Mouse (Mus musculus) liver, adult (tissue): ENCODE measurements around the gene Ltbp1.

Experiments
- GATA4 ChIP-seq: IDR thresholded peaks from 2 replicates; pipeline ENCODE4 v1.6.1; 2014; ENCODE audit warnings: mild to moderate bottlenecking, low read length; ENCODE audit not compliant: insufficient replicate concordance

Ltbp1 gene

DNA sequence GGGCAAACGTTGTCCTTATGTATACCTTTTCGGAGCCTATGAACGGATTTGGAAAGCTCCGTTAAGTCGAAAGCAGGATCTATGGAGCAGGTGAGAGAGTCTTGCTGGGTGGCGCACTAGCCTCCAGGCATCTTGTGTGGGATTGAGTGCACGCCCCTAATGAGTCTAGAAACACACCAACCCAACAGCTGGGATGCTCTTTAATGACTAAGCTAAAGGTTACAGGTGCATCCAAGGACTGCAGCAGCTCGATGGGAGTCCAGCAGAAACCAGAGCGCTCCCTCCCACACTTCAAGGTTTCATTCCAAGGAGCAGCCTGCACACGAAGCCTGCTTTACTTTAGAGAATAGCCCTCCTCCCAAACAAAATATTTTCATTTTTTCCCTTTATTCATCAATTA is 155.7 kb downstream of the Ltbp1 start:
- TF ChIP-seq GATA4, result no peak

DNA sequence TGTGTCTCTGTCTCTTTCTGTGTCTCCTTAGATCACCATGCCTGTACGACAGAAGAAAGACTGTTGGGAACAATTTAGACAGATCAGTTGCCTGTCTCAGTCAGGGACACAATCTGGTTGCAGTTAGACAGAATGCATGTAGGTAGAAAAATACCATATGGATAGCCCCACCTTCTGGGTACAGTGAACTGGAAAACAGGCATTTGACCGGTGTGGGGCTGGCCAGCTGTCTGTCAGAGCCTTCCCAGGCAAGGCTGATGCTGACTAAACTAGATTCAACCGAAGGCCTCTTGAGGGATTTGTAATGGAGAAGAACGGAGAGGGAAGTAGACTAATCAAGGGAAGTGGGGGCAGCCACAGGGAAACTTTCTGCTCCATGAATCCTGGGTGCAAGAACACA is 156.6 kb downstream of the Ltbp1 start:
- TF ChIP-seq GATA4, result no peak

DNA sequence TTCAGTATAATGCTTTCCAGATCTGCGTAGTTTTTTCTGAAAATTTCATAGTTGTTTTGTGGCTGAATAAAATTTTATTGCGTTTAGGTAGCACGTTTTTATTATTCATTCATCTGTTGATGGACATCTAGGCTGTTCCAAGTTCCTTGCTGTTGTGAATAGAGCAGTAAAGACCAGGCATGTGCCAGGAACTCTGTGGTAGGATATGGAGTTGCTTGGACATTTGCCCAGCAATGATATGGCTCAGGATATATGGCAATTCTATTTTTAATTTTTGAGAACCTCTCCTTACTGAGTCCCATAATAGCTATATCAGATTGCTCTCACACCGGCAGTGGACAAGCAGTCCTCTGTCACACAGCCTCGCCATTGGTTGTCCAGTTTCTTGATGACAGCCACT is 159.2 kb downstream of the Ltbp1 start:
- TF ChIP-seq GATA4, result no peak

DNA sequence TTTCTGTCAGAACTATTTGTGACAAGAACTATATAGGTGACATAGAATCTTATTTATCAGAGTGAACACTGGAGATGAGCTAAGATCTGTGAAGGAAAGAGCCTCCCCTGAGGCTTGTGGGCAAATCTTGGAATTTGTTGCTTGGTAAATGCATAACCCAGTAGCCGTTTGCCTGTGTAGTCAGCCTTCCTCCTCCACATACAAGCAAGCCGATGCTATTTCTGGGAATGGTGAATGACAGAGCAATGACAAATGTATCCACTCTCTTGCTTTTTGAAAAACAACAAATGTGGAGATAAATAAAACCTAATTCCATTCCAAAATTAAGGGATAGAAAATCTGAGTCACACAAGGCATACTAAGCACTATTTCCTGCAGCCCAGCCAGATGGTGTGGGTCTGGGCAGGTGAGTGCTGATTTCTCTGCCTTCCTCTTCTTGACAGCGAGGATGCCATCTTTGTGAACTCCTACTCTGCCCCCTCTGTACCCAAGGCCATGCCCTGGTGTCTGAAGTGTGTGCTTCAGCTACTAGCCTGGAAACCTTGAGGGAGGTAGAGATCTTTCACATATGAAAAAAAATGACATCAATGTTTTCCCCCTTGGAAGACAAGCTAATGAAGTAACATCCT is 163.3 kb downstream of the Ltbp1 start:
- no peak for TF ChIP-seq GATA4

DNA sequence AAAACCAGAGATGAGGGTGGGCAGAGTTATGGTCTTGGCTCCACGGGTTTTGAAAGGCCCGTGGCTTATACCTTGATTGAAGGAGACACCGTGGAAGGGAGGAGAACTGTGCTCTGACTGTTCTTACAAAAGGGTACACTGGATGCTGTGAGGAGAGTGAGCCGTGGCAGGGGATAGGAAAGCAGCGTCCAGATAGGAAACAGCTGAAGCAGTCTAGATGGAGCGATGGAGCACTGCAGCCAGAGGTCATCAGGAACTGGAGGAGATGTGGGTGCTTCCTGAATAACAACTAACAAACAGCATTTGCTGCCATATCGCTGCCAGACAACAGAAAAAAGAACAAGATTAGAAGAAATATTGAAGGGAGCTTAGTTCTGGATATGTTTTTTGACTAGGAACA is 166.3 kb downstream of the Ltbp1 start:
- no peak for TF ChIP-seq GATA4

DNA sequence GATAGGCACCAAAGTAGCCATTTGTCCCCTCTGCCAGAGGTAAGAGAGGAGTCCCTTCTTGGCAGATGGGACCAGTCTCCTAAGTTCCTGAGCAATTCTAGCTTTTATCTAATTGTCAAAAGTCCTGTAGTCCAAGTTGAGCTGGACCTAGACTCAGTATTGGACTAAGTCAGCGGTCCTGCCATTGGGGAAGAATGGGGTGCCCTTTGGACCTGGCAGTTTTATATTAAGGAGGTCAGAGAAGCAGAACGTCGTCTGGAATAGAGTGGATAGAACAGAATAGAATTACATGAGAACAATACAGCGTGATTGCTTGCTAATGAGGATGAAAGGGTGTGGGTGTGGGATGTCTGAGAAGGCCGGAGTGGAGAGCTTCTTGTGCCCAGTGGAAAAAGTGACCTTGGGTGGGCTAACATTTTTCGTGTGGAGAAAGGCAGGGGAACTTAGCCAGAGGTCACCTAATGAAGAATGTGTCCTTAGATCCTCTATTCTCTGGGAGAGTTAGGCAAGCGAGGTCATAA is 167.4 kb downstream of the Ltbp1 start:
- TF ChIP-seq GATA4, result no peak

DNA sequence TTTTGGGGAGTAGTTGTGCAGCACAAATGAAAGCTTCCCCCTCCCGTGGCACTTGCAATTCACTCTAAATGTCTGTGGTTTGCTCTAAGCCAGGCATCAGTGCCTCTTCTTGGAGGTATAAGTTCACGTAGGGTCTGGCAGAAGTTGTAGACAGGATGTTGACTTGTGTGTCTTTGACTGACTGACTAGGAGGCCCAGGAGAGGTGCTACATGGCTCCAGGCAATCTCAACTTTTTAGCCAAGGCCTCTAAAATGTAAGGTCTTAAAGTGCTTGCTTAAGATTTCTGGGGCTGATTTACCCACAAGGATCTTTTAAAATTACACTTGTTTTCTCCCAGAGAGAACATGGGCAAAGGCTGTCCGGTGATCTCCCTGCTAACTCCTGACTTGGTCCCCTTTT is 169.1 kb downstream of the Ltbp1 start:
- no peak for TF ChIP-seq GATA4

DNA sequence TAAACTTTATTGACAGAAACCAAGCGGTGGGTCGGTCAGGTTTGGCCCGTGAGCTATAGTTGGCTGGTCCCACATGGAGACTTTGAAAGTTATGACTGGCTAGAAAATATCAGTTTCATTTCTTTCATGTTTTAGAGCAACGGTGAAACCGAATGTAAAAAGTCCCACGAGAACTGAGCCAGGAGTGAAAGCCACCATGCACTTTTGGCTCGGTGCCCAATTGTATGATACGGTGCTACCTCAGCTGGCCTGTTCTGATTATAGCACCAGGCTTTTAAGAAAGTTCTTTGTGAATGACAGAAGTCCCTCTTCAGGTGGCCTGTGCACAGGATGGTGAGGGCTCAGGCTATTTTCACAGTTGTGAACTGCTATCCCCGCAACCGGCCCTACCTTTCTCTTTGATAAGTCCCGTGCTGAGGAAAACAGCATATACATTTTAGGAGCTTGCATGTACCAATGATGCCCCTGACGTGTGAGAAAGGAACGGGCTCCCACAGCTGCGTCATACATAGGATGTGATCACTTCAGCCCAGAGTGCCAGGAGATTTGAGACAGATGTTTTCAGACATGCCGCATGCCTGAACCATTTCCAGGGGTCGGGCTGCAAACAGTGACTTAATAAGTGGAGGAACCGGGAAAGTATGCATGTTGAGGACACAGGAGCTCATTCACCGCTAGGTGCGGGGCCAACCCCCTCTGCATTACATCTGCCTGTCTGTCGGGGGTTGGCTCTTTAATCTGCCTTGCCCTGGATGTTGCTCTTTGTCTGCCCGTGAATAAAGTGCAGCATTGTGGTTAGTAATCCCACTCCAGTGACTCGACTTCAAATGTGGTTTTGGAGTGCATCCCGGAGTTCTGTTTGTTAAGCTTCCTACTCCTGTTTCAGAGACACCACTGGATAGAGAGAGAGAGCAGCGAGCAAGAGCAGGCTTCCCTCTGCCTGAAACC is 172.8 kb downstream of the Ltbp1 start:
- TF ChIP-seq GATA4, result no peak

DNA sequence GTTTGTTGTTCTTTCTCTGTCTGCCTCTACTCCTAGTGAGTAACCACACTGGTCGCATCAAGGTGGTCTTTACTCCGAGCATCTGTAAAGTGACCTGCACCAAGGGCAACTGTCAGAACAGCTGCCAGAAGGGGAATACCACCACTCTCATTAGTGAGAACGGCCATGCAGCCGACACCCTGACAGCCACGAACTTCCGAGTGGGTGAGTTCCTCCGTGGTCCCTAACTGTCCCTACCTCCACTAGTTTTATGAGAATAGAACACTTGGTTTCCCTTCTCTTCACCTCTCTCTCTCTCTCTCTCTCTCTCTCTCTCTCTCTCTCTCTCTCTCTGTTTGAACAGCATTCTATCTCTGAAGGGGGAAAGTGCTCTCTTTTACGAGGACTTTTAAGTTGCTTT is 173.6 kb downstream of the Ltbp1 start:
- TF ChIP-seq GATA4, result no peak

DNA sequence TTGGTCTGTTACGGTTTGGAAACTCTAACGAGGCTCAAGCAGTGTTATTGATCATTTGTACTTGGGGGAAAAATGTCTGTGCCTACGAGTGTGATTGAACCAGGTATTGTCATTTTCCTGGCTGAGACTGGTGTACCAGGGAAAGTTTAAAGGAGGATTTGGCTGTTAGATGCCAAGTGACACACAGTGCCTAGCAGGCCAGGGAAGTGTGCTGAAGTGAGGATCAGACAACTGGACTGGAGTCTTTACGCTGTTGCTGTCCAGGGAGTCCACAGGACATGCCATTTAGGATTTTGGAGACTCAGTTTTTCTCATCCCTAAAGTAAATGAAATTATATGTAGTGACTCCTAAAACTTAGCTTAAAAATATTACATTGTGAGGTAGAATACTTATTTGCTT is 174.9 kb downstream of the Ltbp1 start:
- TF ChIP-seq GATA4, result no peak

DNA sequence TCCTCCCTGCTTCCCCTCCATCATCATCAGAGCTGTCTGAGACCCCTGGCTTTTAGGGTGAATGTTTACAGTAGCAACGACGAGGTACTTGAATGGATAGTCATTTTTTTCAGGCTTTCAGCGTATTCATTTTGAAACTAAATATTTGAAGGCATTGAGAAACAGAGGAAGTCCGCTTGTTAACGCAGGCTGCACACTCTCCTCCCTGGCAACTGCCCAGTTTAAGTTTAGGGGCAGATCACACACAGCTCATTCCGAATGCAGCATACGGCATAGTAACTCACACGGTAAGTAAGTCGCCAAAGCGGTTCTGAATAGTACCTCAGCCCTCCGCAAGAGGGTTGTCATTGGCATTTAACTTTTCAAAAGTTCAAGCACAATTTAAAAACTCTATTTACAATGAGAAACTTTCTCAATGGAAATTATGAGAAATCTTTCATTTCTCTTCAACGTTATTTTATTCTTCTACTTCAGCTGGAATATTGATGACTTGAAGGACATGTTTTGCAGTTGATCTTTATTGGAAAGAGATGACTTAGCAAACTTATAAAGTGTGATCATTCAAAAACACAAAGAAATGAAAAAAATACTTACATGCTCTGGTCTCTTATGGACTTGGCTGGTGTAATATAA is 175.7 kb downstream of the Ltbp1 start:
- no peak for TF ChIP-seq GATA4

DNA sequence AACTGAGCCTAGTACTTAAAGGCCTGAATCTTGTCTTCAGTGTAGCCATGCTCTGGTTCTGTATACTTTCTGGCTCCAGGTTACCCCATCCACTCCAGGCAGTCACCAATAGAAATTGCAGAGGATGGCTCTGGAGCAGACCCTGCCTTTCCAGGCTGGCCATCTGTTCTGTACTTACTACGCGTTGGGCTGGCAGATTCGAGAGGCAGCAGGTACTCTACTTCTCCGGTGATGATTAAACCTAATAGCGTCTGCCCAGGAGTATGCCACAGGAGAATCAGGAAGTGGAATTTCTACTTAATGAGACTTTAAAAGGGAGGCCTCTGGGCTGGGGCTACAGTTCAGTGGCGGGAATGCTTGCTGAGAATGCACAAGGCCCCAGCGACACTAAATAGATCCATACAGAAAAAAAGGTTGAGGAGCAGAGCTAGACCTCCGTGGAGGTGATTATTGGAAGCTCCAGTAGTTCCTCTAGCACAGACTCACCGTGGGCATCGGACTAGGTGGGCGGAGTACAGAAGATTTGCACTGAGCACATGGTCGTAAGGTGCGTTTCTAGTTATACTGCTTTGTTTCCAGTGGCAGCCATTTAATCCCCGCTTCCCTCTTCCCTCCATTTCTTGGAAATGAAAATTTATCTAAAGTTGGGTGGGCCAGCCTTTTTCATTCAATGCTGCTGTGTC is 177.1 kb downstream of the Ltbp1 start:
- TF ChIP-seq GATA4, result no peak

DNA sequence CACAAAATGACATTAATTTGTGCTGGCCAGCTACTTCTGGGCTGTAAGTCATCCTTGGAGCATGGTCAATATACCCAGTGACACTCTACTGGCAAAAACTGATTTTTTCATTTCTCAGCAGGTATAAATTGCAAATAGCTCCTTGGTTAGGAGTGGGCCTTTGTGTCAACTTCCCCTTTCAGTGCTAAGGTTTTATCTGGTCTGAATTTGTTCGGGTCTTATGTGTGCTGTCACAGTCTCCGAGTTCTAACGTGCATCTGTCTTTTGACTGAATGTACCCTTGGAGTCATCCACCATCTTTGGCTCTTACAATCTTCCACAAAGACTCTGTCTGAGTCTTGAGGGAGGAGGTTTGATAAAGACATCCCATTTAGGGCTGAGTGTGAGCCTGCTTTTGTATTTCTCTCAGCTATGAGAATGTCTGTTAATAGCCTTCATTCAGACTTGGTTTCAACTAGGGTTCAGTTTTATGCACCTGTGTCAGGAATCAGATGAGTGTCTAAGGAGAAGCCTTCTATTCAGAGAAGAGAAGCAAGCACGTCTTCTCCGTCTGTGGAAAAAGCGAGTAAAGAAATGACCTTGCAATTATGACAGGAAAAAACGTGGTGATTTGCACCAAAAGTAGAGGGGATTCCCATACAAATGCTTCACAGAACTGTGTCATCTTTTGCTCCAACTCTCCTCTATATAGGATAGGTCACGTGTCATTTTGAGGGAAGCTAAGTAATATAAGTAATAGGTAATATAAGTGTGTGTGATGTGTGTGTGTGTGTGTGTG is 181.6 kb downstream of the Ltbp1 start:
- TF ChIP-seq GATA4, result no peak

DNA sequence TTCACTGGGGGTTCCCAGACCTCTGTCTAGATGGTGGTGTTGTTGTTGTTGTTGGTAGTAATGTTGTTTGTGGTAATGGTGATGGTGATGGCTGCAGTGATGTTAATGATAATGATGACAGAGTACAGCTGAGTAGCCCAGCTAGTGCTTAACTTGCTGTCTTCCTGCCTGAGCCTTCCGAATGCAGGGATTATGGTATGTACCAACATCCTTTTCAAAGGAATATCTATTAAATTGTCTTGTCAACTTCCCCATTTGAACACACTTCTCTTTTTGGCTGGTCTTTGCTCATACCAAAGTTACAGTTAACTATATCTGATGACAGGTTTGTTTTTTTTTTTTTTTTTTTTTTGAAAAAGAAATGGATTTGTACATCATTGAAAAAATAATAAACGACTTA is 191.6 kb downstream of the Ltbp1 start:
- TF ChIP-seq GATA4, result no peak
